Mouse (Mus musculus) midbrain, embryonic 10.5 days (tissue): ENCODE data around the gene Acer3. TPM values are rescaled to one million over a fixed set of nuclear protein-coding genes. Genes with fewer than 3 reads are reported as not detected.

Experiments used
- DNase-seq: peaks from one replicate; pipeline ENCODE4 v3.0.0-alpha.2; 2017; ENCODE audit warnings: low spot score
- H3K27ac ChIP-seq: fragments of 300-500 bp; sonication (generic); replicated peaks from 2 replicates; pipeline ENCODE4 v1.5.1; 2016; ENCODE audit warnings: mild to moderate bottlenecking
- H3K27me3 ChIP-seq: fragments of 300-500 bp; sonication (generic); 2 replicates; pipeline ENCODE4 v1.6.1; 2016; ENCODE audit warnings: low read depth, mild to moderate bottlenecking; ENCODE audit not compliant: poor library complexity, severe bottlenecking
- H3K36me3 ChIP-seq: fragments of 300-500 bp; sonication (generic); 2 replicates; pipeline ENCODE4 v1.6.1; 2016; ENCODE audit warnings: mild to moderate bottlenecking, moderate library complexity
- H3K4me1 ChIP-seq: fragments of 300-500 bp; sonication (generic); 2 replicates; pipeline ENCODE4 v1.6.1; 2016
- H3K4me3 ChIP-seq: fragments of 300-500 bp; sonication (generic); 2 replicates; pipeline ENCODE4 v1.5.1; 2016; ENCODE audit warnings: mild to moderate bottlenecking, moderate library complexity
- H3K9me3 ChIP-seq: fragments of 300-500 bp; sonication (generic); replicated peaks from 2 replicates; pipeline ENCODE4 v1.6.1; 2016; ENCODE audit warnings: mild to moderate bottlenecking
- WGBS: fragments of 180-500 bp; shearing (Covaris S2); methylation state at CpG from one replicate; pipeline ENCODE4 v1.1.7; 2016; 5-methylcytosine and 5-hydroxymethylcytosine counted together
- polyA plus RNA-seq: library from polyadenylated mRNA; unstranded; fragments of >200 nt; fragmentation: Nextera tagmentation; extraction: Ambion mirVana; gene quantifications from 2 replicates; pipeline ENCODE4 v1.2.1, GENCODE M21; 2016

The Acer3 gene
- 19.4 and 19.5 TPM in 2 replicates for polyA plus RNA-seq

- H3K27me3 ChIP-seq = no peaks in the 10 kb centered on the region
- no peaks in the 10 kb centered on the region for H3K9me3 ChIP-seq
- H3K36me3 ChIP-seq = no peaks in the 10 kb centered on the region
- no peak within 1 kb of the TSS for H3K27ac ChIP-seq
- DNase-seq = no peak
- WGBS = 79% methylated on average over 2 of the region's 2 CpGs
- no peak within 1 kb of the TSS for H3K4me3 ChIP-seq
- H3K4me1 ChIP-seq = peaks cover 6% of the 10 kb centered on the region
Measured at GRCm38 (mm10) chr7:98321083-98321482, at the start of gene Acer3. Gene Acer3 (minus strand): TSS chr7:98321208.

- peaks cover 8% of the 10 kb centered on the region for H3K4me1 ChIP-seq
- WGBS = 50% methylated on average over 10 of the region's 10 CpGs
Measured at GRCm38 (mm10) chr7:98369762-98370369, 48.9 kb upstream of the Acer3 start.

GRCm38 (mm10) chr7:98361662-98362061 is 40.7 kb upstream of the Acer3 start:
- Histone ChIP-seq H3K4me1 (peaks cover 47% of the 10 kb centered on the region), H3K9me3 (peaks cover 4% of the 10 kb centered on the region; the same call in 1 of the 2 replicates), H3K27ac (peak overlapping the region; percentile 95), H3K4me3 (peak overlapping the region; percentile 86), H3K36me3 (no peaks in the 10 kb centered on the region; the same call in 1 of the 2 replicates), H3K27me3 (no peaks in the 10 kb centered on the region)
- 45% methylated on average over 2 of the region's 2 CpGs for WGBS
- DNase-seq = no peak

More at GRCm38 (mm10) chr7:98369762-98370369, 48.9 kb upstream of the Acer3 start:
- H3K27me3 ChIP-seq = peaks cover 8% of the 10 kb centered on the region; the same call in 1 of the 2 replicates
- no peak overlapping the region for H3K4me3 ChIP-seq
- no peak overlapping the region for H3K27ac ChIP-seq
- H3K36me3 ChIP-seq = no peaks in the 10 kb centered on the region
- no peak for DNase-seq
- no peaks in the 10 kb centered on the region for H3K9me3 ChIP-seq

GRCm38 (mm10) chr7:98361063-98361652 is 40.1 kb upstream of the Acer3 start, which contains the start of gene Tsku:
Gene Tsku (minus strand): TSS chr7:98361328.
- DNase-seq = peak; percentile 97
- H3K27ac ChIP-seq = peak within 1 kb of the TSS; percentile 95
- H3K36me3 ChIP-seq = no peaks in the 10 kb centered on the region; the same call in 1 of the 2 replicates
- no peaks in the 10 kb centered on the region for H3K27me3 ChIP-seq
- H3K4me3 ChIP-seq = peak within 1 kb of the TSS; percentile 86
- H3K4me1 ChIP-seq = peaks cover 52% of the 10 kb centered on the region
- peaks cover 4% of the 10 kb centered on the region; the same call in 1 of the 2 replicates for H3K9me3 ChIP-seq
- WGBS = under 1% methylated on average over 52 of the region's 52 CpGs

- Histone ChIP-seq H3K4me3 (peak overlapping the region; percentile 86), H3K9me3 (peaks cover 4% of the 10 kb centered on the region; the same call in 1 of the 2 replicates), H3K36me3 (no peaks in the 10 kb centered on the region; the same call in 1 of the 2 replicates), H3K4me1 (peaks cover 57% of the 10 kb centered on the region), H3K27ac (peak overlapping the region; percentile 95), H3K27me3 (no peaks in the 10 kb centered on the region)
- no peak for DNase-seq
- under 1% methylated on average over 20 of the region's 20 CpGs for WGBS
Measured at GRCm38 (mm10) chr7:98360621-98360990, 39.6 kb upstream of the Acer3 start.

- DNase-seq = peak; percentile 87
- WGBS = under 1% methylated on average over 33 of the region's 33 CpGs
- peak overlapping the region; percentile 95 for H3K27ac ChIP-seq
- H3K9me3 ChIP-seq = peaks cover 4% of the 10 kb centered on the region; the same call in 1 of the 2 replicates
- H3K4me1 ChIP-seq = peaks cover 63% of the 10 kb centered on the region
- H3K4me3 ChIP-seq = peak overlapping the region; percentile 86
- H3K27me3 ChIP-seq = no peaks in the 10 kb centered on the region
- H3K36me3 ChIP-seq = no peaks in the 10 kb centered on the region; the same call in 1 of the 2 replicates
Measured at GRCm38 (mm10) chr7:98359951-98360620, 39.1 kb upstream of the Acer3 start.

GRCm38 (mm10) chr7:98358016-98358415 is 37.0 kb upstream of the Acer3 start:
- DNase-seq = no peak
- Histone ChIP-seq H3K4me3 (no peak overlapping the region), H3K27me3 (no peaks in the 10 kb centered on the region), H3K9me3 (no peaks in the 10 kb centered on the region), H3K27ac (0 out of 2 replicates have a peak overlapping the region, but pooled peaks have one; percentile 28), H3K36me3 (peaks cover 5% of the 10 kb centered on the region; the same call in 1 of the 2 replicates), H3K4me1 (peaks cover 79% of the 10 kb centered on the region)
- 61% methylated on average over 1 of the region's 1 CpGs for WGBS

- H3K27me3 ChIP-seq = no peaks in the 10 kb centered on the region
- WGBS = 81% methylated on average over 5 of the region's 5 CpGs
- no peaks in the 10 kb centered on the region for H3K9me3 ChIP-seq
- DNase-seq = no peak
- H3K4me1 ChIP-seq = peaks cover 78% of the 10 kb centered on the region
- H3K27ac ChIP-seq = peak overlapping the region; percentile 78; the same call in 1 of the 2 replicates
- H3K4me3 ChIP-seq = no peak overlapping the region
- peaks cover 12% of the 10 kb centered on the region for H3K36me3 ChIP-seq
Measured at GRCm38 (mm10) chr7:98357324-98357723, 36.3 kb upstream of the Acer3 start.

GRCm38 (mm10) chr7:98354921-98355310 is 33.9 kb upstream of the Acer3 start:
- WGBS = 34% methylated on average over 4 of the region's 4 CpGs
- Histone ChIP-seq H3K36me3 (peaks cover 36% of the 10 kb centered on the region), H3K4me3 (peak overlapping the region; percentile 29), H3K9me3 (no peaks in the 10 kb centered on the region), H3K27me3 (no peaks in the 10 kb centered on the region), H3K27ac (peak overlapping the region; percentile 78), H3K4me1 (peaks cover 70% of the 10 kb centered on the region)
- DNase-seq = no peak

GRCm38 (mm10) chr7:98354160-98354920 is 33.3 kb upstream of the Acer3 start:
- peak; percentile 39 for DNase-seq
- no peaks in the 10 kb centered on the region for H3K27me3 ChIP-seq
- peaks cover 41% of the 10 kb centered on the region for H3K36me3 ChIP-seq
- peak overlapping the region; percentile 29 for H3K4me3 ChIP-seq
- peaks cover 65% of the 10 kb centered on the region for H3K4me1 ChIP-seq
- no peaks in the 10 kb centered on the region for H3K9me3 ChIP-seq
- H3K27ac ChIP-seq = peak overlapping the region; percentile 78
- 25% methylated on average over 12 of the region's 12 CpGs for WGBS

- DNase-seq = no peak
- no peaks in the 10 kb centered on the region for H3K9me3 ChIP-seq
- H3K27me3 ChIP-seq = no peaks in the 10 kb centered on the region
- no peak overlapping the region for H3K4me3 ChIP-seq
- peak overlapping the region; percentile 78; the same call in 1 of the 2 replicates for H3K27ac ChIP-seq
- H3K4me1 ChIP-seq = peaks cover 57% of the 10 kb centered on the region
- 91% methylated on average over 5 of the region's 5 CpGs for WGBS
- peaks cover 41% of the 10 kb centered on the region for H3K36me3 ChIP-seq
Measured at GRCm38 (mm10) chr7:98353616-98354015, 32.6 kb upstream of the Acer3 start.

- Histone ChIP-seq H3K36me3 (peaks cover 41% of the 10 kb centered on the region), H3K27me3 (no peaks in the 10 kb centered on the region), H3K4me3 (no peak overlapping the region), H3K27ac (no peak overlapping the region), H3K9me3 (no peaks in the 10 kb centered on the region), H3K4me1 (peaks cover 36% of the 10 kb centered on the region)
- WGBS = 92% methylated on average over 3 of the region's 3 CpGs
- no peak for DNase-seq
Measured at GRCm38 (mm10) chr7:98351523-98351922, 30.5 kb upstream of the Acer3 start.
